Mouse (Mus musculus) NIH3T3 (cell line): ENCODE results near the gene Cnnm1.

Experiments
- DNase-seq: peaks from one replicate; pipeline ENCODE4 v3.0.0-alpha.2; 2012; ENCODE audit warnings: low read depth

Cnnm1 gene

GRCm38 (mm10) chr19:43440112-43440737 lies at the start of gene Cnnm1:
Gene Cnnm1, plus strand, starts transcription at chr19:43440436.
- DNase-seq = no peak

- peak; percentile 79 for DNase-seq
These were observed 43.9 kb upstream of the Cnnm1 start for GRCm38 (mm10) chr19:43396327-43396726.

GRCm38 (mm10) chr19:43407181-43407580 lies 33.1 kb upstream of the Cnnm1 start:
- peak; percentile 19 for DNase-seq

GRCm38 (mm10) chr19:43415565-43415964 lies 24.7 kb upstream of the Cnnm1 start:
- DNase-seq = peak; percentile 3

- no peak for DNase-seq
These were observed 19.7 kb upstream of the Cnnm1 start for GRCm38 (mm10) chr19:43420506-43420905.

- peak; percentile 15 for DNase-seq
These were observed 16.2 kb upstream of the Cnnm1 start for GRCm38 (mm10) chr19:43424082-43424481.

GRCm38 (mm10) chr19:43427446-43428224 lies 12.6 kb upstream of the Cnnm1 start:
- no peak for DNase-seq

GRCm38 (mm10) chr19:43439246-43439645 lies 990 bp upstream of the Cnnm1 start:
- no peak for DNase-seq

- DNase-seq = no peak
These were observed 778 bp downstream of the Cnnm1 start for GRCm38 (mm10) chr19:43440768-43441660.

- no peak for DNase-seq
These were observed 1.4 kb downstream of the Cnnm1 start for GRCm38 (mm10) chr19:43441661-43441990.

GRCm38 (mm10) chr19:43442269-43442668 lies 2.0 kb downstream of the Cnnm1 start:
- DNase-seq = peak; percentile 18

GRCm38 (mm10) chr19:43442906-43443305 lies 2.7 kb downstream of the Cnnm1 start:
- DNase-seq = no peak

- no peak for DNase-seq
These were observed 4.5 kb downstream of the Cnnm1 start for GRCm38 (mm10) chr19:43444636-43445205.

GRCm38 (mm10) chr19:43451563-43451962 lies 11.3 kb downstream of the Cnnm1 start:
- DNase-seq = no peak

GRCm38 (mm10) chr19:43452176-43452575 lies 11.9 kb downstream of the Cnnm1 start:
- DNase-seq = peak; percentile 30

GRCm38 (mm10) chr19:43453025-43453424 lies 12.8 kb downstream of the Cnnm1 start:
- no peak for DNase-seq

GRCm38 (mm10) chr19:43459948-43460347 lies 19.7 kb downstream of the Cnnm1 start:
- no peak for DNase-seq

- no peak for DNase-seq
These were observed 20.2 kb downstream of the Cnnm1 start for GRCm38 (mm10) chr19:43460481-43460880.

- DNase-seq = no peak
These were observed 21.9 kb downstream of the Cnnm1 start for GRCm38 (mm10) chr19:43462141-43462540.

GRCm38 (mm10) chr19:43463546-43464293 lies 23.5 kb downstream of the Cnnm1 start:
- DNase-seq = no peak

GRCm38 (mm10) chr19:43464294-43464687 lies 24.1 kb downstream of the Cnnm1 start:
- no peak for DNase-seq

- DNase-seq = no peak
These were observed 24.8 kb downstream of the Cnnm1 start for GRCm38 (mm10) chr19:43465076-43465475.
